Comparison of ENCODE assay signal across 12 mouse cellular contexts in genomic region chr17:85018794-85019193, GRCm38 (mm10). TPM values are rescaled to one million over a fixed set of nuclear protein-coding genes. Genes with fewer than 3 reads are reported as not detected.
DNase-seq lines count a peak whose midpoint lies in the region; ATAC-seq and TF ChIP-seq lines count a peak whose summit lies in the region.
"Had no signal": no experiment of that assay in that cellular context is flagged by ENCODE, and none has a peak within 500 bp of the region (broad histone marks: within the 10 kb centered on the region; RNA-seq: fewer than 3 reads in every experiment).

No protein-coding gene starts in this region.

- H3K4me2 ChIP-seq in liver, embryonic 15.5 days: no peak overlapping the region

- no peak overlapping the region for H3K9ac ChIP-seq in ES-E14 (ENCODE audit: insufficient read depth, low read depth, low read length, poor library complexity, severe bottlenecking)
- H3K9ac ChIP-seq in liver, embryonic 15.5 days: no peak overlapping the region

- no peak overlapping the region for H3K27ac ChIP-seq in ES-E14 (ENCODE audit: insufficient read depth, low read depth, low read length, poor library complexity, severe bottlenecking)
- H3K27ac ChIP-seq in liver, embryonic 15.5 days (replicated peaks): no peak overlapping the region

- H3K27me3 ChIP-seq in liver, embryonic 15.5 days: no peaks in the 10 kb centered on the region

- H3K4me1 ChIP-seq in ES-E14 (ENCODE audit: control insufficient read depth in 2 of 2, insufficient read depth in 2 of 2, low read length in 2 of 2, poor library complexity in 1 of 2): peaks cover 0 to 5% of the 10 kb centered on the region in 2 experiments; a peak in 1 of 4 replicates
- H3K4me1 ChIP-seq in liver, embryonic 15.5 days (replicated peaks): peaks cover 6% of the 10 kb centered on the region; the same call in 1 of the 2 replicates

- 0 out of 2 replicates have a peak, but pooled peaks have one; percentile 45 for ATAC-seq in liver, embryonic 15.5 days (ENCODE audit: insufficient read depth)
- ATAC-seq: intestine, embryonic 16.5 days had no signal

- in situ Hi-C loops in ES-E14 (cut with MboI; ENCODE audit: low sequenced_read_pairs in 2 of 2, unreplicated experiment in 2 of 2): no loop called here

- 34% methylated on average over 5 of the region's 5 CpGs for WGBS in liver, embryonic 15.5 days (ENCODE audit: insufficient replicate concordance)

- peaks cover 2% of the 10 kb centered on the region; the same call in 1 of the 2 replicates for H3K36me3 ChIP-seq in ES-E14 (ENCODE audit: control insufficient read depth, insufficient read depth, low read length, poor library complexity, severe bottlenecking)
- H3K36me3 ChIP-seq in liver, embryonic 15.5 days (replicated peaks): peaks cover 9% of the 10 kb centered on the region; the same call in 1 of the 2 replicates

- intact Hi-C loops in left cerebral cortex, postnatal 36 days (cut with DNase I): no loop called here
- intact Hi-C loops in left cerebral cortex, postnatal 10 days (cut with DNase I): loop anchor here (10.0 kb wide), 1 partner anchor 54 kb away; no protein-coding TSS in a partner anchor
- intact Hi-C loops in left cerebral cortex, postnatal 4 days (cut with DNase I): no loop called here

- peak; percentile 49 for DNase-seq in A20 (ENCODE audit: low read depth, low spot score)
- DNase-seq in ES-E14 (ENCODE audit: low read depth, low spot score): no peak
- DNase-seq in c-Kit-negative CD71-positive TER-119-positive erythroid progenitor cells, embryonic 14.5 days (ENCODE audit: low read depth, low spot score): peak; percentile 16
- DNase-seq in left cerebral cortex, postnatal 36 days (ENCODE audit: low spot score in 2 of 2): no peak
- no peak for DNase-seq in frontal cortex, adult 2 months (ENCODE audit: extremely low spot score in 1 of 2, low spot score in 1 of 2)
- DNase-seq in left cerebral cortex, postnatal 10 days (ENCODE audit: extremely low spot score in 1 of 2, low spot score in 2 of 2): no peak
- DNase-seq in left cerebral cortex, postnatal 4 days: no peak
- DNase-seq: embryo, embryonic 11 days; gastrocnemius, postnatal 36 days; heart, postnatal 14 days had no signal

- no peak overlapping the region for H3K4me3 ChIP-seq in ES-E14 (ENCODE audit: insufficient read depth in 1 of 2, low read depth in 1 of 2, low read length in 2 of 2, poor library complexity in 1 of 2, severe bottlenecking in 1 of 2)
- no peak overlapping the region for H3K4me3 ChIP-seq in liver, embryonic 15.5 days (replicated peaks)

- no peaks in the 10 kb centered on the region for H3K9me3 ChIP-seq in ES-E14 (ENCODE audit: control insufficient read depth, insufficient read depth, low read depth, low read length)
- no peaks in the 10 kb centered on the region for H3K9me3 ChIP-seq in liver, embryonic 15.5 days (replicated peaks)

TF ChIP-seq in ES-E14, 5 proteins besides CTCF, POLR2A, EP300 and RAD21:
- TF ChIP-seq ZC3H11A (IDR thresholded peaks at IDR 0.05; ENCODE audit: borderline replicate concordance, low read depth, low read length) (no peak), ZNF384 (IDR thresholded peaks at IDR 0.05; ENCODE audit: low read depth, low read length) (peak; percentile 77; the same call in 1 of the 2 replicates)

RNA-seq across cellular contexts. Expression of gene Slc3a1, which starts 9.4 kb away (rescaled TPM):
- total RNA-seq in ES-E14 (2012; rRNA removed): 0.18 and 0.26 TPM in 2 replicates
- 2.1 and 4.3 TPM in 2 replicates for polyA plus RNA-seq in liver, embryonic 15.5 days (2015; fragmentation: Nextera tagmentation; extraction: Ambion mirVana)
- under 1 TPM; 0.17 to 0.18 TPM for total RNA-seq in left cerebral cortex, postnatal 36 days (2021)
- 0.74 and 1.1 TPM in 2 replicates for polyA plus RNA-seq in frontal cortex, adult 2 months (2012; rRNA removed)
- total RNA-seq in left cerebral cortex, postnatal 10 days (2021): under 1 TPM in 1 of 2 experiments, not detected in 1; 0.24 TPM
- total RNA-seq in left cerebral cortex, postnatal 4 days (2021): under 1 TPM in 1 of 2 experiments, not detected in 1; 0.32 TPM
- total RNA-seq: gastrocnemius, postnatal 36 days had no signal

Comparison
In these comparisons a context has a peak if more than half of its experiments do, and no peak if none do; other contexts are left out.
1. DNase-seq: peak in A20 (single experiment) and c-Kit-negative CD71-positive TER-119-positive erythroid progenitor cells, embryonic 14.5 days (single experiment); none in ES-E14 (single experiment), left cerebral cortex, postnatal 36 days (0 of 2), frontal cortex, adult 2 months (0 of 2), left cerebral cortex, postnatal 10 days (0 of 2) and left cerebral cortex, postnatal 4 days (single experiment).